Mouse (Mus musculus): ENCODE results near the gene Rbfox3.

GRCm38 (mm10) chr11:118552478-118552877 is 358.9 kb downstream of the Rbfox3 start:
- TF ChIP-seq EP300 (IDR thresholded peaks at IDR 0.05; ENCODE audit: low read depth): no peak
- no peak for TF ChIP-seq CTCF (IDR thresholded peaks at IDR 0.05; ENCODE audit: low read depth)

Data from liver, embryonic 14.5 days (tissue).